Mouse (Mus musculus) ES-Bruce4 (cell line): ENCODE measurements around the gene Taf1c. TPM values are rescaled to one million over a fixed set of nuclear protein-coding genes. Genes with fewer than 3 reads are reported as not detected.
A peak's percentile ranks its signal among the peaks of the same experiment; 100 is the strongest.

Experiments used
- H3K27ac ChIP-seq: 2 replicates; pipeline ENCODE4 v1.5.1; 2012; ENCODE audit warnings: low read length, inconsistent platforms; ENCODE audit not compliant: insufficient read depth
- H3K27me3 ChIP-seq: 2 replicates; pipeline ENCODE4 v1.6.1; 2012; ENCODE audit warnings: mild to moderate bottlenecking, low read length, inconsistent platforms; ENCODE audit not compliant: control insufficient read depth, poor library complexity, insufficient read depth, severe bottlenecking
- H3K36me3 ChIP-seq: 2 replicates; pipeline ENCODE4 v1.6.1; 2012; ENCODE audit warnings: inconsistent platforms, mild to moderate bottlenecking, low read length, moderate library complexity; ENCODE audit not compliant: control insufficient read depth, poor library complexity, insufficient read depth, severe bottlenecking
- H3K4me1 ChIP-seq: one replicate; pipeline ENCODE4 v1.8.1; 2011; ENCODE audit warnings: low read length; ENCODE audit not compliant: control insufficient read depth, insufficient read depth
- H3K4me3 ChIP-seq: 2 replicates; pipeline ENCODE4 v1.5.1; 2011; ENCODE audit warnings: low read depth, mild to moderate bottlenecking, low read length
- H3K9ac ChIP-seq: 2 replicates; pipeline ENCODE4 v1.6.1; 2012; ENCODE audit warnings: low read depth, mild to moderate bottlenecking, inconsistent platforms; ENCODE audit not compliant: poor library complexity, severe bottlenecking
- H3K9me3 ChIP-seq: replicated peaks from 2 replicates; pipeline ENCODE4 v1.6.1; 2012; ENCODE audit warnings: mild to moderate bottlenecking, low read length, inconsistent platforms; ENCODE audit not compliant: control insufficient read depth, poor library complexity, insufficient read depth, severe bottlenecking
- CTCF ChIP-seq: IDR thresholded peaks from one replicate; pipeline ENCODE4 v1.8.1; 2011; ENCODE audit warnings: low read depth, low read length
- EP300 ChIP-seq: IDR thresholded peaks from 2 replicates; pipeline ENCODE4 v1.6.1; 2011; ENCODE audit warnings: low read depth, low read length; ENCODE audit not compliant: insufficient read depth
- POLR2A ChIP-seq: IDR thresholded peaks from one replicate; pipeline ENCODE4 v1.8.1; 2011; ENCODE audit warnings: low read length; ENCODE audit not compliant: insufficient read depth
- polyA plus RNA-seq: library from polyadenylated mRNA; stranded (reverse); fragments of >200 nt; gene quantifications from 2 replicates; pipeline ENCODE4 v1.2.4, GENCODE M21; 2011; ENCODE audit warnings: low read depth; ENCODE audit not compliant: missing spikeins, insufficient read depth, insufficient read length

Gene Taf1c
- polyA plus RNA-seq, 1 experiment: 7.3 TPM

DNA sequence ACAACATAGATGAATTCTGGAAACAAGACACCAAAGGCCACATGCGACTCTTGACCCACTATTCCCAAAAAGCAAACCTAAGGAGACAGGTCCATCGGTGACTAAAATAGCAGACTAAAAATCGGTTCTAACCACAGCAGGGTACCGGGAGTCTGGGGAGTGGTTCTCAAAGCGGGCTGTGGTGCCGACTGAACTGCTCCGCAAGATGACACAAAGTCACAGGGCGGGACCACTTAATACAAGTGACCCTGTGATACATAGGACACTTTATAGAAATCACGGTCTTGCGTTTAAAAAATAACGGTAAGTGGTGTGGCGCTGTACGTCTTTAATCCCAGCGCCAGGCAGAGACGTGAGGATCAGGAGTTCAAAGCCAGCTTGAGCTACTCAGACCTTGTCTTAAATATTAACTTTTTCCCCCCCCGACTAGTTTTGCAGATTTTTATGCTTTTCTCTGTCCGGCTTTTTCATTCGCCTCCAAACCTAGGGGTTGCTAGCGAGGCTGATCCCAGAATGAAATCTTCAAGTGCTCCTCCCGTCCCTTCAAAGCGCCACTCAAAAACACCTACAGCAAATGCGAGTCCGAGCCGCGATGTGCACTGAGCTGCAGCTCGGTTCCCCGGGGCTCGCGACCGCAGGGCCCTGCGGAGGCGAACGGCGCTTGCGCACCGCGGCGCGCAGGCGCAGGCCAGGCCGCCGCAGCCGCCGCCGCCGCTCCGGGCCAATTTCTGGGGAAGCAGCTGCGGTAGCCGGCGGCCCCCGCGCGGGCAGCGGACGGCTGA is 47.0 kb downstream of the Taf1c start:
- TF ChIP-seq POLR2A (peak; percentile 56), EP300 (no peak)
- H3K4me1 ChIP-seq: peaks cover 2% of the 10 kb centered on the region
- peak overlapping the region; percentile 93 for H3K4me3 ChIP-seq
- peak overlapping the region; percentile 80 for H3K27ac ChIP-seq
- no peaks in the 10 kb centered on the region for H3K9me3 ChIP-seq
- no peaks in the 10 kb centered on the region for H3K27me3 ChIP-seq
- 0 out of 2 replicates have a peak, but pooled peaks cover 6% of the 10 kb centered on the region for H3K36me3 ChIP-seq
- H3K9ac ChIP-seq: peak overlapping the region; percentile 97

DNA sequence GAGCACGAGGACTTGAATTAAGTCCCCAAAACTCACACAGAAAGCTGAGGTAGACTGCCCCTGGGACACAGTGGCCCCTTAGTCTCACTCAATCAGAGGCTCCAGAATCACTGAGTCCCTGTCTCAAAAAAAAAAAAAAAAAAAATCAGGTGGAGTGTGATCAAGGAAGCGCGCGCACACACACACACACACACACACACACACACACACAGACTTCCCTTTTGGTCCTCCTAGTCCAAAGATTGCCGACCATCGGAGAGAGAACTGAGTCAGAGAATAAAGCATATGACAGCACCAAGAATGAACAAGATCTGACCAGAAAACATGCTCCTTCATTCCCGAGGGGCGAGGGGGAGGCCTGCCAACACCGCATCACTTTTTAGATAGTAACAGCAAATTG is 47.9 kb downstream of the Taf1c start:
- Histone ChIP-seq H3K9ac (peak overlapping the region; percentile 97), H3K36me3 (peaks cover 6% of the 10 kb centered on the region; the same call in 1 of the 2 replicates), H3K4me3 (peak overlapping the region; percentile 58), H3K9me3 (no peaks in the 10 kb centered on the region), H3K27me3 (no peaks in the 10 kb centered on the region), H3K4me1 (peaks cover 2% of the 10 kb centered on the region), H3K27ac (no peak overlapping the region)
- TF ChIP-seq EP300 (no peak), POLR2A (no peak), CTCF (no peak)

DNA sequence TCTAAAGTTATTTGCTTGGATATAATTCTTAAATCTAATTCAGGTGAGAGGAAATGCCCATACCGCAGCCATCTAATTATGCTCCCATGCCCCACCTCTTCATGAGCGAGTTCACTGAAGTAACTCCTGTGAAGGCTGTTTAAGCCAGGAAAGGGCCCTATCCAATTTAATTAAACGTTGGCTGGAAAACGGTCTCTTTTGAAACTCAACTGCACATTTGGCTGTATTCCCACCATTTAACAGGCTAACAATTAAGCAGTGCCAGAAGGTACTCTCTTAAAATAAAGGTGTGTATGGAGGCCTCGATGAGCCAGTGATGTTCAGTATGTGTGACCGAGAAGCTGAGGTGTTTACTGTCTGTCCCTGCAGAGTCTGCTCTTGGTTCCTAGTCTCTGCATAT is 49.2 kb downstream of the Taf1c start:
- Histone ChIP-seq H3K4me3 (no peak overlapping the region), H3K9me3 (no peaks in the 10 kb centered on the region), H3K9ac (no peak overlapping the region), H3K4me1 (peaks cover 4% of the 10 kb centered on the region), H3K27ac (no peak overlapping the region), H3K27me3 (no peaks in the 10 kb centered on the region), H3K36me3 (peaks cover 6% of the 10 kb centered on the region; the same call in 1 of the 2 replicates)
- TF ChIP-seq POLR2A (no peak), EP300 (no peak), CTCF (no peak)

DNA sequence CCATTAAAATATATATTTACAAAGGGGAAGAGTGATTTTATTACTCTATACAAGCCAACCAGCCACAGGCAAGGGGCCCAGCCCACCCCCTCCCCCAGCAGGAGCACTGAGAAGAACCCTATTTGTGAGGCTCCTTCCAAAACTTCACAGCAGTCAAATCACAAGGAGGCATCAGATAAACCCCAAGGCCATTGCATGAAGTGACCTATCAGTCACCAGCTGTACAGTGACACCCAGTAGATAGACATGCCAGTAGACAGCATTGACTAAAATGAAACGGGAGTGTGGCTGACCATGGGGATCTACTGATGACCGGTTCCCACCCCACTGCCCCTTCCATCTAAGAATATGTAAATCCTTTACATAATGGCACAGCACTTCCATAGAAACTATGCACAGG is 52.1 kb downstream of the Taf1c start:
- no peak overlapping the region for H3K9ac ChIP-seq
- peaks cover 7% of the 10 kb centered on the region for H3K4me1 ChIP-seq
- H3K27me3 ChIP-seq: no peaks in the 10 kb centered on the region
- H3K9me3 ChIP-seq: no peaks in the 10 kb centered on the region
- peaks cover 9% of the 10 kb centered on the region; the same call in 1 of the 2 replicates for H3K36me3 ChIP-seq
- TF ChIP-seq POLR2A (no peak), CTCF (no peak), EP300 (no peak)
- H3K27ac ChIP-seq: no peak overlapping the region
- no peak overlapping the region for H3K4me3 ChIP-seq

DNA sequence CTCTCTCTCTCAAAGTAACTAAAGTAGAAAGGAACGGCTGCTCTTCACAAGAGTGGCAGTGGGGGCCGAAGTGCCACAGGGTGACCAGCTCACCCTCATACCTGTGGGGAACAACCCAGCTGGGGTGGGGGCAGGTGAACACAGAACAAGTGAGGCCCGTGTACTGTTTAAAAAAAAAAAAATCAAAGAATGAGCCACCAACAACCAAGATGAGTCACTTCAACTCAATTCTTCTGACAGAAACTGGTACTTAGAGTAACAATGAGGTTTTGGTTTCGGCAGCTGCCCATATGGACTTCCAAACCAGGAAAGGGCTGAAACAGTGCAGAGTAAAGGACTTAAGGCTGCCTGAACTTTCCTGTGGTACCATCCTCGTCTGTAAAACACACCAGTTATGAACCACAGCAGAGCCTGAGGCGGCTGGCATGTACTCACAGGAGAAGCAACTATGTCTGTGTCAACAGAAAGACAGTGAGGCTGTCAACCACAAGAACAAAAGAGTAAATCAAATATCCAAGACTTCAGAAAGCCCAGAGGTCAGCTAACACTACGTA is 56.4 kb downstream of the Taf1c start:
- TF ChIP-seq POLR2A: no peak
- no peak for TF ChIP-seq CTCF
- TF ChIP-seq EP300: no peak
- Histone ChIP-seq H3K4me3 (no peak overlapping the region), H3K27me3 (no peaks in the 10 kb centered on the region), H3K9ac (no peak overlapping the region), H3K4me1 (peaks cover 14% of the 10 kb centered on the region), H3K36me3 (peaks cover 29% of the 10 kb centered on the region), H3K27ac (no peak overlapping the region), H3K9me3 (no peaks in the 10 kb centered on the region)

Other genes with a start within 250 kb of the Taf1c start
- 6.9 and 7.4 TPM in 2 replicates for gene Mlycd, start 210.3 kb downstream of the Taf1c start, polyA plus RNA-seq
- gene Osgin1, start 171.1 kb downstream of the Taf1c start, polyA plus RNA-seq: not detected in 2 replicates
- 3.8 and 4.3 TPM in 2 replicates for gene Necab2, start 158.5 kb downstream of the Taf1c start, polyA plus RNA-seq
- gene Slc38a8, start 103.5 kb downstream of the Taf1c start, polyA plus RNA-seq: not detected in 2 replicates
- gene Mbtps1, start 46.5 kb downstream of the Taf1c start, polyA plus RNA-seq: 117 and 118 TPM in 2 replicates
- gene Hsdl1, start 30.0 kb downstream of the Taf1c start, polyA plus RNA-seq: 19.2 and 20.6 TPM in 2 replicates
- gene Dnaaf1, start 30.0 kb downstream of the Taf1c start, polyA plus RNA-seq: 0.28 TPM in 1 of 2 replicates, not detected in the other
- 1.7 and 2.0 TPM in 2 replicates for gene Adad2, start 7.5 kb upstream of the Taf1c start, polyA plus RNA-seq
- gene Kcng4, start 30.5 kb upstream of the Taf1c start, polyA plus RNA-seq: not detected in 2 replicates
- gene Wfdc1, start 61.1 kb upstream of the Taf1c start, polyA plus RNA-seq: not detected in 2 replicates
- 2.8 and 3.4 TPM in 2 replicates for gene Atp2c2, start 94.8 kb upstream of the Taf1c start, polyA plus RNA-seq
- gene Tldc1, start 173.2 kb upstream of the Taf1c start, polyA plus RNA-seq: 12.7 and 15.5 TPM in 2 replicates
- gene Cotl1, start 235.3 kb upstream of the Taf1c start, polyA plus RNA-seq: 106 and 111 TPM in 2 replicates